Mouse (Mus musculus) adrenal gland, adult (tissue): ENCODE data around the gene Car3.

ENCODE experiments used
- DNase-seq, 2 experiments: peaks; one replicate each; pipeline ENCODE4 v3.0.0; 2022 to 2023; ENCODE audit warnings: low spot score in 1 of 2; ENCODE audit not compliant: inconsistent age in 2 of 2

The Car3 gene

GRCm38 (mm10) chr3:14874402-14875040 lies 11.2 kb downstream of the Car3 start:
- peak in 1 of 2 experiments; percentile 76 for DNase-seq

GRCm38 (mm10) chr3:14876325-14876918 lies 13.1 kb downstream of the Car3 start:
- no peak for DNase-seq

- no peak for DNase-seq
These were observed 14.1 kb downstream of the Car3 start for GRCm38 (mm10) chr3:14877251-14877909.

- DNase-seq: no peak
These were observed 15.5 kb downstream of the Car3 start for GRCm38 (mm10) chr3:14878749-14879223.

- no peak for DNase-seq
These were observed 16.0 kb downstream of the Car3 start for GRCm38 (mm10) chr3:14879293-14879692.

- no peak for DNase-seq
These were observed 17.0 kb downstream of the Car3 start for GRCm38 (mm10) chr3:14880277-14880676.

GRCm38 (mm10) chr3:14882005-14882404 lies 18.7 kb downstream of the Car3 start:
- no peak for DNase-seq

- DNase-seq: no peak
These were observed 19.4 kb downstream of the Car3 start for GRCm38 (mm10) chr3:14882756-14883155.

- no peak for DNase-seq
These were observed 21.5 kb downstream of the Car3 start for GRCm38 (mm10) chr3:14884826-14885225.

GRCm38 (mm10) chr3:14886102-14887098 lies 23.1 kb downstream of the Car3 start, which contains the start of gene Car2:
Gene Car2, plus strand, starts transcription at chr3:14886273.
- DNase-seq: peak; percentile 87 to 95

GRCm38 (mm10) chr3:14887134-14887666 lies 23.9 kb downstream of the Car3 start:
- DNase-seq: no peak

- DNase-seq: peak in 1 of 2 experiments; percentile 60
These were observed 24.5 kb downstream of the Car3 start for GRCm38 (mm10) chr3:14887686-14888295.

- no peak for DNase-seq
These were observed 25.2 kb downstream of the Car3 start for GRCm38 (mm10) chr3:14888549-14888948.

- DNase-seq: no peak
These were observed 25.8 kb downstream of the Car3 start for GRCm38 (mm10) chr3:14889085-14889484.

- peak in 1 of 2 experiments; percentile 50 for DNase-seq
These were observed 26.6 kb downstream of the Car3 start for GRCm38 (mm10) chr3:14889716-14890409.

GRCm38 (mm10) chr3:14892991-14893390 lies 29.7 kb downstream of the Car3 start:
- no peak for DNase-seq

- no peak for DNase-seq
These were observed 30.4 kb downstream of the Car3 start for GRCm38 (mm10) chr3:14893700-14894099.

- no peak for DNase-seq
These were observed 32.0 kb downstream of the Car3 start for GRCm38 (mm10) chr3:14895333-14895732.

GRCm38 (mm10) chr3:14897770-14898169 lies 34.5 kb downstream of the Car3 start:
- DNase-seq: no peak

GRCm38 (mm10) chr3:14903380-14903779 lies 40.1 kb downstream of the Car3 start:
- DNase-seq: no peak
